Mouse (Mus musculus) ES-E14 (cell line): ENCODE measurements at regions not wholly inside any gene's neighbourhood (a gene's known extent, or its start where the extent isn't known, plus 50 kb on each side); places are given as distances from the start of the nearest gene placed in this dataset.

Source experiments
- CHD2 ChIP-seq: IDR thresholded peaks from 2 replicates; pipeline ENCODE4 v1.6.1; 2014; ENCODE audit warnings: mild to moderate bottlenecking, low read depth, low read length, inconsistent platforms
- HCFC1 ChIP-seq: IDR thresholded peaks from 2 replicates; pipeline ENCODE4 v1.6.1; 2012; ENCODE audit warnings: low read length, inconsistent platforms, borderline replicate concordance; ENCODE audit not compliant: insufficient read depth

DNA sequence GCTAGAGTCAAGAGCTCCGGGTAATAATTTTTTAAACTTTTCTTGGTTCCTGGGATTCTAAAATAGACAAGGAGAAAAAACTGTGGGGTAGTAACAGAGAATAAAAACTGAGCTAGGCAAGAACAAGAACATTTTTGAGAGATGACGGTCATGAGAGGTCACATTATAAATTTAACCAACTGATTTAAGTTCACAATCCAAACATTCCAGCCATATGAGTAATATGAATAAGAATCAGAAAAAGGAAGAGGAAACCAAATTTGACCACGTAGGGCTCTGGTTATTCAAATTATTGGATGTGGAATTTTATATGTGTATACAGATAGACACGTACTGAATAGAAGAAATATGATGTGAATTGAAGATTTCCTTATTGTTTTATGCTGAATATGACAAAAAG, 240.3 kb downstream of the Mbnl1 start:
- TF ChIP-seq HCFC1 (no peak), CHD2 (no peak)
